Mouse (Mus musculus) liver, embryonic 13.5 days (tissue): ENCODE measurements around the gene Washc2. TPM values are rescaled to one million over a fixed set of nuclear protein-coding genes. Genes with fewer than 3 reads are reported as not detected.
A peak's percentile ranks its signal among the peaks of the same experiment; 100 is the strongest.
"Not testable (repeated sequence)": the region's sequence is repeated elsewhere in the genome, so short reads cannot be mapped to it uniquely, and the experiment has no call there.

Experiments
- ATAC-seq: fragments of 200-750 bp; cut with Nextera tagmentation; 2 replicates; pipeline ENCODE4 v1.8.0; 2017; ENCODE audit warnings: low read depth, mild to moderate bottlenecking, moderate number of reproducible peaks, moderate library complexity
- DNase-seq: peaks from one replicate; pipeline ENCODE4 v3.0.0; 2022
- H3K27ac ChIP-seq: fragments of 300-500 bp; sonication (generic); 2 replicates; pipeline ENCODE4 v1.5.1; 2015; ENCODE audit warnings: moderate library complexity, mild to moderate bottlenecking, inconsistent platforms
- H3K27me3 ChIP-seq: fragments of 300-500 bp; sonication (generic); 2 replicates; pipeline ENCODE4 v1.6.1; 2015; ENCODE audit warnings: mild to moderate bottlenecking, inconsistent platforms
- H3K36me3 ChIP-seq: fragments of 300-500 bp; sonication (generic); 2 replicates; pipeline ENCODE4 v1.6.1; 2015; ENCODE audit warnings: mild to moderate bottlenecking, inconsistent platforms
- H3K4me1 ChIP-seq: fragments of 300-500 bp; sonication (generic); replicated peaks from 2 replicates; pipeline ENCODE4 v1.6.1; 2015; ENCODE audit warnings: inconsistent platforms
- H3K4me2 ChIP-seq: fragments of 300-500 bp; sonication (generic); 2 replicates; pipeline ENCODE4 v1.6.1; 2015; ENCODE audit warnings: inconsistent platforms, mild to moderate bottlenecking, moderate library complexity
- H3K4me3 ChIP-seq: fragments of 300-500 bp; sonication (generic); replicated peaks from 2 replicates; pipeline ENCODE4 v1.5.1; 2015; ENCODE audit warnings: mild to moderate bottlenecking, inconsistent platforms
- H3K9ac ChIP-seq: fragments of 300-500 bp; sonication (generic); 2 replicates; pipeline ENCODE4 v1.6.1; 2015; ENCODE audit warnings: mild to moderate bottlenecking, inconsistent platforms
- H3K9me3 ChIP-seq: fragments of 300-500 bp; sonication (generic); replicated peaks from 2 replicates; pipeline ENCODE4 v1.6.1; 2016; ENCODE audit warnings: inconsistent platforms
- WGBS: fragments of 180-500 bp; shearing (Covaris S2); methylation state at CpG from one replicate; pipeline ENCODE4 v1.1.7; 2015; ENCODE audit not compliant: insufficient replicate concordance; 5-methylcytosine and 5-hydroxymethylcytosine counted together
- polyA plus RNA-seq: library from polyadenylated mRNA; unstranded; fragments of >200 nt; fragmentation: Nextera tagmentation; extraction: Ambion mirVana; gene quantifications from 2 replicates; pipeline ENCODE4 v1.2.1, GENCODE M21; 2015

The Washc2 gene
- polyA plus RNA-seq, 1 experiment from 2014 or later: 13.8 TPM

GRCm38 (mm10) chr6:116195811-116196210, 12.0 kb upstream of the Washc2 start:
- no peaks in the 10 kb centered on the region for H3K9me3 ChIP-seq
- DNase-seq (no peak), ATAC-seq (no peak)
- H3K4me2 ChIP-seq: no peak overlapping the region
- no peaks in the 10 kb centered on the region for H3K36me3 ChIP-seq
- H3K4me3 ChIP-seq: no peak overlapping the region
- peaks cover 30% of the 10 kb centered on the region for H3K4me1 ChIP-seq
- WGBS: 65% methylated on average over 8 of the region's 8 CpGs
- no peak overlapping the region for H3K9ac ChIP-seq
- no peak overlapping the region for H3K27ac ChIP-seq
- no peaks in the 10 kb centered on the region for H3K27me3 ChIP-seq

GRCm38 (mm10) chr6:116198173-116198572, 9.7 kb upstream of the Washc2 start:
- H3K4me1 ChIP-seq: peaks cover 13% of the 10 kb centered on the region
- H3K4me2 ChIP-seq: no peak overlapping the region
- H3K27me3 ChIP-seq: no peaks in the 10 kb centered on the region
- ATAC-seq (no peak), DNase-seq (no peak)
- H3K4me3 ChIP-seq: no peak overlapping the region
- H3K9ac ChIP-seq: no peak overlapping the region
- no peaks in the 10 kb centered on the region for H3K9me3 ChIP-seq
- WGBS: 29% methylated on average over 3 of the region's 3 CpGs
- H3K36me3 ChIP-seq: no peaks in the 10 kb centered on the region
- no peak overlapping the region for H3K27ac ChIP-seq

- Histone ChIP-seq H3K4me2 (no peak overlapping the region), H3K4me3 (no peak overlapping the region), H3K36me3 (no peaks in the 10 kb centered on the region), H3K9ac (no peak overlapping the region), H3K27me3 (no peaks in the 10 kb centered on the region), H3K4me1 (peaks cover 3% of the 10 kb centered on the region), H3K27ac (no peak overlapping the region), H3K9me3 (no peaks in the 10 kb centered on the region)
- 23% methylated on average over 2 of the region's 2 CpGs for whole genome bisulfite sequencing
- DNase-seq: no peak
- no peak for ATAC-seq
Measured at GRCm38 (mm10) chr6:116199682-116200081, 8.2 kb upstream of the Washc2 start.

- no peaks in the 10 kb centered on the region for H3K9me3 ChIP-seq
- H3K9ac ChIP-seq: no peak overlapping the region
- no peaks in the 10 kb centered on the region for H3K27me3 ChIP-seq
- no peak for ATAC-seq
- H3K4me1 ChIP-seq: no peaks in the 10 kb centered on the region
- no peak overlapping the region for H3K4me3 ChIP-seq
- 61% methylated on average over 11 of the region's 11 CpGs for WGBS
- H3K27ac ChIP-seq: no peak overlapping the region
- no peak for DNase-seq
- H3K36me3 ChIP-seq: peaks cover 54% of the 10 kb centered on the region
- no peak overlapping the region for H3K4me2 ChIP-seq
Measured at GRCm38 (mm10) chr6:116227767-116228166, 19.9 kb downstream of the Washc2 start.

DNA sequence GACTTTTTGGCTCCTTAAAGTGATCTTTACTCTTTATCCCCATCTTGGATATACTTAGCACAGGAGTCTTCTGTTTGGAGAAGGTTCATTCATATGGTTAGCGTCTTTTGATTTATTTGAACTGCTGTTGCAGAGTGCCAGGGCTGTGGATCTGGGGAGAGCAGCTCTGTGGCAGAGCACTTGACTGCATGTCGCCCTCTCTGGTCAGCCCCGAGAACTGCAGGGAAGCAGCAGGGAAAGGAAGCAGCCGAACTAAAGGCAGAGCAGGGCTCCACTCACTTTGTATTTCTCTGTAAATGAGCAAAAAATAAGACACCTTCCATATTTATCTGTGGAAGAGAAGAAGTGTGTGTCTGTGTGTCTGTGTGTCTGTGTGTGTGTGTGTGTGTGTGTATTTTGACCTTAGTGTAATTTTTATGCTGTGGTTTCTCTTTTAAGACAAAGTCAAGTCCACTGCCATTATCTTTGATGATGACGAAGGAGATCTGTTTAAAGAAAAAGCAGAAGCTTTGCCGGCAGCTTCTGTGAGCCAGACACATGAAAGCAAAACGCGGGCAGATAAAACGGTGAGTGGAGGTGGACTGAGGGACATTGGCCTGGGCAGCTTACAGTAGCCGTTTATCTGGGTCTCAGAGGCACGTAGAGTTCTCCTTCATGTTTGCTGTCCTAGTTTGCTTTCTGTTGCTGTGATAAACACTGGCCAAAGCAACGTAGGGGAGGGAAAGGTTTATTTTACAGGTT, 21.1 kb downstream of the Washc2 start:
- Histone ChIP-seq H3K4me3 (no peak overlapping the region), H3K4me1 (no peaks in the 10 kb centered on the region), H3K4me2 (peak overlapping the region; percentile 4; the same call in 1 of the 2 replicates), H3K9me3 (no peaks in the 10 kb centered on the region), H3K36me3 (peaks cover 57% of the 10 kb centered on the region), H3K27me3 (no peaks in the 10 kb centered on the region), H3K9ac (no peak overlapping the region), H3K27ac (no peak overlapping the region)
- ATAC-seq (peak; percentile 73), DNase-seq (peak; percentile 58)
- 45% methylated on average over 12 of the region's 12 CpGs for WGBS

- H3K27me3 ChIP-seq, H3K9ac ChIP-seq, H3K4me2 ChIP-seq, H3K4me1 ChIP-seq, ATAC-seq, DNase-seq, H3K27ac ChIP-seq, H3K4me3 ChIP-seq, H3K9me3 ChIP-seq: not testable (repeated sequence)
- H3K36me3 ChIP-seq: peaks cover 53% of the 10 kb centered on the region
- 75% methylated on average over 2 of the region's 2 CpGs for WGBS
Measured at GRCm38 (mm10) chr6:116234821-116235220, 27.0 kb downstream of the Washc2 start.

DNA sequence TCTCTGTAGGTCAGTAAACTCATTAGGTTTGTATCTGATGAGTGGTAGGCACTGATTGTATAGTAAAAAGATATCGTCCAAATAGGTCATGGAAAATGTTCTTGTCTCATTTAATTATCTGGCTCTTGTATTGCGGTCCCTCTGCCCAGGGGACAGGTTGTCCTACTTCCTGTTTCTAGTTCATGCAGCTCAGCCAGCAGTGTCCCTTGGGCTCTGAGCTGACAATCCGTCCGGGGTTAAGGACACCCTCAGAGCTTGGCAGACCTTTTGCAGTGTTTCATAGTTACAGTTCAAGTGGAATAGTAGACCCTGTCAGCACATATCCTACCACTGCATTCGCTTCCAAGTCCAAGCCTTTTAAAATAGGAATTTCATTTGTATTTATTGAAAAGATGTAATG, 27.5 kb downstream of the Washc2 start:
- no peak for ATAC-seq
- no peak overlapping the region for H3K27ac ChIP-seq
- peaks cover 51% of the 10 kb centered on the region for H3K36me3 ChIP-seq
- H3K27me3 ChIP-seq: no peaks in the 10 kb centered on the region
- H3K4me3 ChIP-seq: no peak overlapping the region
- H3K4me1 ChIP-seq: no peaks in the 10 kb centered on the region
- no peaks in the 10 kb centered on the region for H3K9me3 ChIP-seq
- 78% methylated on average over 5 of the region's 5 CpGs for whole genome bisulfite sequencing
- no peak for DNase-seq
- H3K9ac ChIP-seq: no peak overlapping the region
- no peak overlapping the region for H3K4me2 ChIP-seq

GRCm38 (mm10) chr6:116238083-116238482, 30.2 kb downstream of the Washc2 start:
- H3K36me3 ChIP-seq: peaks cover 44% of the 10 kb centered on the region
- H3K4me1 ChIP-seq: no peaks in the 10 kb centered on the region
- no peaks in the 10 kb centered on the region for H3K27me3 ChIP-seq
- no peak for DNase-seq
- no peak overlapping the region for H3K9ac ChIP-seq
- H3K4me2 ChIP-seq: no peak overlapping the region
- ATAC-seq: no peak
- no peaks in the 10 kb centered on the region for H3K9me3 ChIP-seq
- no peak overlapping the region for H3K27ac ChIP-seq
- WGBS: 80% methylated on average over 5 of the region's 5 CpGs
- H3K4me3 ChIP-seq: no peak overlapping the region

- H3K4me3 ChIP-seq: no peak overlapping the region
- no peaks in the 10 kb centered on the region for H3K4me1 ChIP-seq
- peaks cover 52% of the 10 kb centered on the region for H3K36me3 ChIP-seq
- DNase-seq: no peak
- no peak overlapping the region for H3K9ac ChIP-seq
- no peaks in the 10 kb centered on the region for H3K9me3 ChIP-seq
- no peak overlapping the region for H3K27ac ChIP-seq
- no peak overlapping the region for H3K4me2 ChIP-seq
- 56% methylated on average over 2 of the region's 2 CpGs for WGBS
- H3K27me3 ChIP-seq: no peaks in the 10 kb centered on the region
- ATAC-seq: no peak
Measured at GRCm38 (mm10) chr6:116240371-116240770, 32.5 kb downstream of the Washc2 start.

- Histone ChIP-seq H3K36me3 (peaks cover 26% of the 10 kb centered on the region; the same call in 1 of the 2 replicates), H3K9ac (no peak overlapping the region), H3K27me3 (no peaks in the 10 kb centered on the region), H3K9me3 (no peaks in the 10 kb centered on the region), H3K4me2 (no peak overlapping the region), H3K4me1 (peaks cover 12% of the 10 kb centered on the region), H3K27ac (no peak overlapping the region), H3K4me3 (no peak overlapping the region)
- WGBS: 84% methylated on average over 4 of the region's 4 CpGs
- no peak for ATAC-seq
- no peak for DNase-seq
Measured at GRCm38 (mm10) chr6:116259649-116260048, 51.8 kb downstream of the Washc2 start.

- no peak overlapping the region for H3K27ac ChIP-seq
- H3K9ac ChIP-seq: no peak overlapping the region
- peaks cover 20% of the 10 kb centered on the region for H3K4me1 ChIP-seq
- WGBS: 79% methylated on average over 5 of the region's 5 CpGs
- DNase-seq: no peak
- ATAC-seq: no peak
- no peaks in the 10 kb centered on the region for H3K9me3 ChIP-seq
- peaks cover 21% of the 10 kb centered on the region; the same call in 1 of the 2 replicates for H3K36me3 ChIP-seq
- H3K27me3 ChIP-seq: no peaks in the 10 kb centered on the region
- no peak overlapping the region for H3K4me3 ChIP-seq
- H3K4me2 ChIP-seq: no peak overlapping the region
Measured at GRCm38 (mm10) chr6:116260481-116260880, 52.6 kb downstream of the Washc2 start.

GRCm38 (mm10) chr6:116262824-116263223, 55.0 kb downstream of the Washc2 start:
- Histone ChIP-seq H3K4me1 (peaks cover 36% of the 10 kb centered on the region), H3K36me3 (peaks cover 12% of the 10 kb centered on the region; the same call in 1 of the 2 replicates), H3K9ac (no peak overlapping the region), H3K27me3 (no peaks in the 10 kb centered on the region), H3K4me2 (no peak overlapping the region), H3K4me3 (peak overlapping the region; percentile 74; the same call in 1 of the 2 replicates), H3K27ac (peak overlapping the region; percentile 81; the same call in 1 of the 2 replicates), H3K9me3 (no peaks in the 10 kb centered on the region)
- ATAC-seq (no peak), DNase-seq (no peak)
- 82% methylated on average over 1 of the region's 1 CpGs for WGBS
